Mouse (Mus musculus) ES-E14 (cell line): ENCODE measurements around the gene Crb1. TPM values are rescaled to one million over a fixed set of nuclear protein-coding genes. Genes with fewer than 3 reads are reported as not detected.

Experiments
- DNase-seq: peaks from one replicate; pipeline ENCODE4 v3.0.0-alpha.2; 2013; ENCODE audit warnings: low read depth, low spot score
- H3K27ac ChIP-seq: 2 replicates; pipeline ENCODE4 v1.5.1; 2012; ENCODE audit warnings: low read depth, mild to moderate bottlenecking, low read length, moderate library complexity, mixed read lengths; ENCODE audit not compliant: poor library complexity, insufficient read depth, severe bottlenecking
- H3K36me3 ChIP-seq: 2 replicates; pipeline ENCODE4 v1.6.1; 2012; ENCODE audit warnings: mild to moderate bottlenecking, low read length, moderate library complexity, mixed read lengths; ENCODE audit not compliant: control insufficient read depth, poor library complexity, insufficient read depth, severe bottlenecking
- H3K4me1 ChIP-seq, 2 experiments: fragments of 150-350 bp in 1 of 2; sonication (generic) in 1 of 2; 2 replicates each; pipeline ENCODE4 v1.6.1; 2012; ENCODE audit warnings: low read length in 2 of 2, mild to moderate bottlenecking in 1 of 2, mixed read lengths in 1 of 2; ENCODE audit not compliant: control insufficient read depth in 2 of 2, insufficient read depth in 2 of 2, poor library complexity in 1 of 2
- H3K4me3 ChIP-seq, 2 experiments: fragments of 150-350 bp in 1 of 2; sonication (generic) in 1 of 2; 2 replicates each; pipeline ENCODE4 v1.5.1; 2012; ENCODE audit warnings: low read length in 2 of 2, low read depth in 1 of 2, mild to moderate bottlenecking in 1 of 2, mixed read lengths in 1 of 2; ENCODE audit not compliant: insufficient read depth in 1 of 2, poor library complexity in 1 of 2, severe bottlenecking in 1 of 2
- H3K9ac ChIP-seq: 2 replicates; pipeline ENCODE4 v1.6.1; 2012; ENCODE audit warnings: low read depth, mild to moderate bottlenecking, low read length, mixed read lengths; ENCODE audit not compliant: poor library complexity, insufficient read depth, severe bottlenecking
- H3K9me3 ChIP-seq: fragments of 150-350 bp; sonication (generic); 2 replicates; pipeline ENCODE4 v1.6.1; 2012; ENCODE audit warnings: low read depth, mild to moderate bottlenecking, low read length; ENCODE audit not compliant: control insufficient read depth, insufficient read depth
- CHD2 ChIP-seq: IDR thresholded peaks from 2 replicates; pipeline ENCODE4 v1.6.1; 2014; ENCODE audit warnings: mild to moderate bottlenecking, low read depth, low read length, inconsistent platforms
- HCFC1 ChIP-seq: IDR thresholded peaks from 2 replicates; pipeline ENCODE4 v1.6.1; 2012; ENCODE audit warnings: low read length, inconsistent platforms, borderline replicate concordance; ENCODE audit not compliant: insufficient read depth
- MAFK ChIP-seq: IDR thresholded peaks from 2 replicates; pipeline ENCODE4 v1.6.1; 2014; ENCODE audit warnings: mild to moderate bottlenecking, low read depth, low read length, inconsistent platforms; ENCODE audit not compliant: insufficient read depth
- ZC3H11A ChIP-seq: IDR thresholded peaks from 2 replicates; pipeline ENCODE4 v1.6.1; 2012; ENCODE audit warnings: low read depth, mild to moderate bottlenecking, inconsistent platforms, low read length, borderline replicate concordance
- ZNF384 ChIP-seq: IDR thresholded peaks from 2 replicates; pipeline ENCODE4 v1.6.1; 2012; ENCODE audit warnings: low read depth, low read length, inconsistent platforms
- in situ Hi-C, 2 experiments: fragments of 600-800 bp; cut with MboI; formaldehyde crosslinking; loops; one replicate each; pipeline ENCODE4 v1.15.1; 2025; ENCODE audit warnings: low sequenced_read_pairs in 2 of 2, inconsistent platforms in 1 of 2; ENCODE audit not compliant: unreplicated experiment in 2 of 2
- total RNA-seq: library from RNA; depleted of rRNA; stranded (reverse); fragments of 300-350 nt; gene quantifications from 2 replicates; pipeline ENCODE4 v1.2.3, GENCODE M21; 2012

Crb1 gene
- total RNA-seq, 1 experiment = 0.18 TPM

DNA sequence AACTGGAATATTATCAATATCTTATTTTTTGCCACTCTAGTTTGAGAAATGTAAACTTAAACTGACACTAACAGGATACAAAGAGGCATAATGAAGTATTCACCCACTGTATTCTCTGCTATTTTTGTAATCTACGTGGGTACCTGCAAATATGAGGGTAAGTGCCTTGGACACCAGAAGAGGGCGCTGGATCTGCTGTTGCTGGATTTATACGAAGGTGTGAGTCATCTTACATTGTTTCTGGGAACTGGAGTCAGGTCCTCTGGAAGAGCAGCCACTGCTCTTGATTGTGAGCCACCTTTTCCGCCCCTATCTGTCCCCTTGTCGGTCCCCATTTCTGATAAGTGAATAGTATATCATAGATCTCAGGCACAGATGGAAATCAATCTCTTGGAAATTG, 30.8 kb upstream of the Crb1 start:
- H3K36me3 ChIP-seq = no peaks in the 10 kb centered on the region
- in situ Hi-C loops = no loop called here
- no peak overlapping the region for H3K4me3 ChIP-seq
- no peak overlapping the region for H3K27ac ChIP-seq
- no peak for TF ChIP-seq ZC3H11A
- no peak for TF ChIP-seq HCFC1
- TF ChIP-seq MAFK = no peak
- TF ChIP-seq ZNF384 = no peak
- peak; percentile 17 for DNase-seq
- H3K9ac ChIP-seq = no peak overlapping the region
- H3K9me3 ChIP-seq = peaks cover 3% of the 10 kb centered on the region; the same call in 1 of the 2 replicates
- H3K4me1 ChIP-seq = 0 out of 4 replicates have a peak, but pooled peaks cover 0 to under 1% of the 10 kb centered on the region in 2 experiments

DNA sequence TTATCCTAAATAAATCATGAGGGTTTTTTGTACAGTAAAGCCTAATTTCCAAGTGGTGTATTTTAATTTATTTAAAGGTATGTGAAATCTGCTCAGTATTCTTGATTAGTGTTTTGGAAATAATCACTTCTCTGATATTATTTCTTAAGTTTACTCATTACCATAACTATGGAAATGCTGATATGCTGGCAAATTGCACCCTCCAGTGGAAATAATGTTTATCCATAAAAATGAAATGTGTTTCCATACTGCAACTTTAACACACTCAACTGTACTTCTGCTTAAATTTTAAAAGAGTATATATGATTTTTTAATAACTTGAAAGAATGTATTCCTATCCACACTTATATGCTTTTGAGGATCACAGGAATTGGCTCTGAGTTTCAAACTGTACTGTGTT, 28.9 kb upstream of the Crb1 start:
- no peak overlapping the region for H3K27ac ChIP-seq
- DNase-seq = no peak
- no peaks in the 10 kb centered on the region; the same call in 1 of the 2 replicates for H3K9me3 ChIP-seq
- no peaks in the 10 kb centered on the region for H3K36me3 ChIP-seq
- no peak overlapping the region for H3K4me3 ChIP-seq
- H3K4me1 ChIP-seq = no peaks in the 10 kb centered on the region
- no peak overlapping the region for H3K9ac ChIP-seq
- in situ Hi-C loops = no loop called here
- TF ChIP-seq MAFK (no peak), CHD2 (no peak), ZC3H11A (no peak), ZNF384 (no peak), HCFC1 (no peak)

DNA sequence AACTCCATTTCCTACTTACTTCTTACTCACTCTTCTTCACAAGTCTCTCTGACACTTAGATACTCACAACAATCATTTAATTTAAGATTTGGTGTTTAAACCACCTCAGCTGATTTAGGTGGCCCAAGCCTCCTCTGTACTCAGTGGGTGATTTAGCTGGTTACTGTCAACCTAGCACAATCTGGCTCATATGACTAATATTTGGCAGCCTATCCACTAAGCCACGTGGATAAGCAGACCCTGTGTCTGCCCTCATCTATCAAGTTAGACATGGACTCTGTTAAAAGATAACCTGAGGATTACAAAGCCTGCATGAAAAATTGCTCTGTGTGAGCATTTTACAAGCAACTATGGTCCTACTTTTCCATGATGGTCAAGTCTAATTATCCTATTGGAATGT, 19.7 kb upstream of the Crb1 start:
- no peaks in the 10 kb centered on the region for H3K4me1 ChIP-seq
- no peaks in the 10 kb centered on the region for H3K9me3 ChIP-seq
- no peak overlapping the region for H3K27ac ChIP-seq
- no peak overlapping the region for H3K9ac ChIP-seq
- H3K36me3 ChIP-seq = no peaks in the 10 kb centered on the region
- H3K4me3 ChIP-seq = no peak overlapping the region
- in situ Hi-C loops = no loop called here
- DNase-seq = no peak
- TF ChIP-seq MAFK (no peak), ZC3H11A (no peak), ZNF384 (no peak), CHD2 (no peak), HCFC1 (no peak)

DNA sequence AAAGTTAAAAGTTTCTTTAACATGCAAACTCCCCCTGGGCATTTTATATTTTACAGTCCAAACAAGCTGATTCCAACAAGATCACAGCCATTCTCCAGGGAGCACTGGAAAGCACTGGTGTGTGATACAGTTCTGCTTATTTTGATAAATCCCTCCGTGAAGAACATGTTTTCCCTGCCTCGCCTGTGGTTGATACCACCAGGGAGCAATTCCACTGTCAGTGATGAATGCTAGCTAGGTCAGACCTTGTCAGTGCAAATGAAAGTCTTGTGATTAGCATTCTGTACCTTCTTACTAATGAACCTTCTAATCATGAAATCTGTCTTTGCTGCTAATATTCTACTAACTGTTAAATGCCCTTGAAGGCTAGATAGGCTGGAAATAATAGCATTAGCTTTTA, 14.8 kb upstream of the Crb1 start:
- no peak for DNase-seq
- Histone ChIP-seq H3K36me3 (no peaks in the 10 kb centered on the region), H3K27ac (no peak overlapping the region), H3K4me3 (no peak overlapping the region), H3K4me1 (no peaks in the 10 kb centered on the region; a peak in 1 of 4 replicates), H3K9ac (no peak overlapping the region), H3K9me3 (no peaks in the 10 kb centered on the region)
- in situ Hi-C loops = no loop called here
- no peak for TF ChIP-seq HCFC1
- TF ChIP-seq MAFK = no peak
- no peak for TF ChIP-seq CHD2
- TF ChIP-seq ZC3H11A = no peak
- no peak for TF ChIP-seq ZNF384

DNA sequence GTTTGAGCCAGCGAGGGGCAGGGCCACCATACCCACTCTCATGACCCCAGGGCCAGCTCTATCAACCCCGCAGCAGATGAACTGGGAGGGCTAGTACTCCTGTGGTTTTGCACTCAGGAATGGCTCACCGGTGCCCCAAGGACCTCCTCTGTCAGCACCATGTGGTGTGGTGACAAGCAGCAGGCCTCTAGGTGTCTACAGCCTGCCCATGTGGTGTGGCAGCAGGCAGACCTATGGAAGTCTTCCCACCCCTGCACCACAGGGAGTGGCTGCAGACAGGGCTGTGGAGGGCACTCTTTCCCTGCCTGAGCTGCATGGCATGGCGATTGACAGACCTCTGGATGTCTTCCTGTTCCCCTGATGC, 2.7 kb upstream of the Crb1 start:
- TF ChIP-seq HCFC1 (no peak), CHD2 (no peak), MAFK (no peak), ZNF384 (no peak), ZC3H11A (no peak)
- no peaks in the 10 kb centered on the region for H3K36me3 ChIP-seq
- H3K4me3 ChIP-seq = peak overlapping the region in 1 of 2 experiments; percentile 22; a peak in 1 of 4 replicates
- H3K9ac ChIP-seq = no peak overlapping the region
- no peak for DNase-seq
- H3K4me1 ChIP-seq = peaks cover 0 to 6% of the 10 kb centered on the region in 2 experiments; a peak in 1 of 4 replicates
- in situ Hi-C loops = no loop called here
- no peaks in the 10 kb centered on the region for H3K9me3 ChIP-seq
- H3K27ac ChIP-seq = no peak overlapping the region
